Comparison of ENCODE assay signal across 8 mouse cellular contexts in the genomic region with DNA sequence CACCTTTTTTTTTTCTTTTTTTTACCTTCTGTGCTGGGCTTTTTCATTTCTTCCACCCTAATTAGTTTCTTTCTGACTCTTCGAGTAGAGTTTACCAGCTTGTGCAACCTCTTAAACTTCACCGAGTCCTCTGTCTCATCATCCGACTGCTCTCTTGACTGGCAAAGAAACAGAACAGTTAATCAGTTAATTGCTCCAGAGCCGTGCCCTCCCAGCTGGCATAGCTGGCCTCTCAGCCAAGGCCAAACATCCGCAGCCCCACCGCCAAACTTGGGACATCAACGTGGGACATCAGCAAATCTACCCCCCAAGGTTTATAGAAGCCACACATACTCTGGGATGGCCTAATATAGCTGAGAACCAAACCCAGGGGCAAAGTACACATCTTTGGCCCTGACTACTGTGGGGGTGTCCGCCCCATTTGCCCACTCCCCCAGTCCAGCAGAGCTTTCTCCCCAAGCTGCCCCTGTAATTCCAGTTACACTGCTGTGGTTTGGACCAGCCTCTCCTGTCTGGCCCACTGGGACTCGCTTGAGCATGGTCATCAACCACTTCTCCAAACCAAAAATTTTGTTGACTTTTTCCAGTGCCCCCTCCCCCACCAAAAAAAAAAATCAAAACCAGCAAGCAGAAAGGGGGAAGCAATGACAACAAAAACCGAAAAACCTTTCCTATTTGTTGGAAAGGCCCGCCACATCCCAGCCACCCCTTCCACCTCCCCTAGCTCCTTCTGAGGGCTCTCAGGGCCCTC.
DNase-seq lines count a peak whose midpoint lies in the region; ATAC-seq lines count a peak whose summit lies in the region.

No protein-coding gene starts in this region.

- WGBS in lung, embryonic 16.5 days, result 47% methylated on average over 11 of the region's 11 CpGs
- 61% methylated on average over 11 of the region's 11 CpGs for WGBS in limb, embryonic 13.5 days
- WGBS in stomach, embryonic 16.5 days, result 48% methylated on average over 11 of the region's 11 CpGs

- H3K36me3 ChIP-seq in lung, embryonic 16.5 days (ENCODE audit: control insufficient read depth, insufficient read depth, low read length), result no peaks in the 10 kb centered on the region
- H3K36me3 ChIP-seq in limb, embryonic 13.5 days, result peaks cover 14% of the 10 kb centered on the region
- H3K36me3 ChIP-seq in stomach, embryonic 16.5 days (ENCODE audit: control insufficient read depth, insufficient read depth, low read length), result no peaks in the 10 kb centered on the region

- H3K4me3 ChIP-seq in lung, embryonic 16.5 days (ENCODE audit: low read length), result no peak overlapping the region
- peak overlapping the region; percentile 20 for H3K4me3 ChIP-seq in limb, embryonic 13.5 days
- H3K4me3 ChIP-seq in stomach, embryonic 16.5 days (replicated peaks; ENCODE audit: low read length), result peak overlapping the region; percentile 21

- peak; percentile 64 for DNase-seq in adrenal gland, postnatal 14 days
- no peak for DNase-seq in adrenal gland, adult 8-10 months
- no peak for DNase-seq in lung, adult 18-20 months
- no peak for DNase-seq in cerebellum, postnatal 14 days
- DNase-seq in layer of hippocampus, postnatal 25 days (ENCODE audit: extremely low spot score in 1 of 2, low spot score in 1 of 2), result no peak

- no peak for ATAC-seq in lung, embryonic 16.5 days (ENCODE audit: low read depth)
- no peak for ATAC-seq in limb, embryonic 13.5 days (ENCODE audit: low FRiP score, low read depth)
- no peak for ATAC-seq in stomach, embryonic 16.5 days (ENCODE audit: insufficient read depth, low FRiP score)

- H3K9me3 ChIP-seq in lung, embryonic 16.5 days (ENCODE audit: control insufficient read depth, low read length), result no peaks in the 10 kb centered on the region
- H3K9me3 ChIP-seq in limb, embryonic 13.5 days, result no peaks in the 10 kb centered on the region
- H3K9me3 ChIP-seq in stomach, embryonic 16.5 days (replicated peaks; ENCODE audit: control insufficient read depth, low read length), result no peaks in the 10 kb centered on the region

- H3K9ac ChIP-seq in lung, embryonic 16.5 days (ENCODE audit: low read length), result no peak overlapping the region
- no peak overlapping the region for H3K9ac ChIP-seq in limb, embryonic 13.5 days
- H3K9ac ChIP-seq in stomach, embryonic 16.5 days (ENCODE audit: low read length), result peak overlapping the region; percentile 43

- peak overlapping the region; percentile 87 for H3K27ac ChIP-seq in lung, embryonic 16.5 days (ENCODE audit: low read length)
- peak overlapping the region; percentile 63; the same call in 1 of the 2 replicates for H3K27ac ChIP-seq in limb, embryonic 13.5 days
- H3K27ac ChIP-seq in stomach, embryonic 16.5 days (ENCODE audit: low read length), result peak overlapping the region; percentile 96

- H3K27me3 ChIP-seq in lung, embryonic 16.5 days (ENCODE audit: control insufficient read depth, insufficient read depth, low read depth, low read length), result no peaks in the 10 kb centered on the region
- H3K27me3 ChIP-seq in limb, embryonic 13.5 days, result no peaks in the 10 kb centered on the region
- H3K27me3 ChIP-seq in stomach, embryonic 16.5 days (ENCODE audit: control insufficient read depth, insufficient read depth, low read length), result no peaks in the 10 kb centered on the region

- H3K4me2 ChIP-seq in lung, embryonic 16.5 days (ENCODE audit: low read depth, low read length), result peak overlapping the region; percentile 40
- peak overlapping the region; percentile 54 for H3K4me2 ChIP-seq in limb, embryonic 13.5 days (replicated peaks)
- peak overlapping the region; percentile 39 for H3K4me2 ChIP-seq in stomach, embryonic 16.5 days (ENCODE audit: low read depth, low read length)

- H3K4me1 ChIP-seq in lung, embryonic 16.5 days (replicated peaks; ENCODE audit: control insufficient read depth, insufficient read depth, low read length), result peaks cover 28% of the 10 kb centered on the region
- peaks cover 69% of the 10 kb centered on the region for H3K4me1 ChIP-seq in limb, embryonic 13.5 days
- H3K4me1 ChIP-seq in stomach, embryonic 16.5 days (ENCODE audit: control insufficient read depth, insufficient read depth, low read length), result peaks cover 21% of the 10 kb centered on the region
